Mouse (Mus musculus) heart, embryonic 14.5 days (tissue): ENCODE data around the gene Thrsp. TPM values are rescaled to one million over a fixed set of nuclear protein-coding genes. Genes with fewer than 3 reads are reported as not detected.

Experiments used
- ATAC-seq: fragments of 200-750 bp; cut with Nextera tagmentation; 2 replicates; pipeline ENCODE4 v1.8.0; 2017; ENCODE audit warnings: low read depth, moderate TSS enrichment; ENCODE audit not compliant: insufficient number of reproducible peaks, insufficient read depth, low FRiP score
- H3K27ac ChIP-seq, 2 experiments: fragments of 200-500 bp in 1 of 2; fragments of 300-500 bp in 1 of 2; sonication (generic) in 1 of 2; replicated peaks in 1 of 2; 2 replicates each; pipeline ENCODE4 v1.5.1; 2012 to 2014; ENCODE audit warnings: low read depth in 2 of 2, low read length in 2 of 2, control low read depth in 1 of 2, mild to moderate bottlenecking in 1 of 2, mixed read lengths in 1 of 2; ENCODE audit not compliant: control insufficient read depth in 1 of 2, insufficient read depth in 1 of 2
- H3K27me3 ChIP-seq: fragments of 300-500 bp; sonication (generic); 2 replicates; pipeline ENCODE4 v1.6.1; 2014; ENCODE audit warnings: mild to moderate bottlenecking, low read length, control low read depth; ENCODE audit not compliant: control insufficient read depth, insufficient read depth
- H3K36me3 ChIP-seq: fragments of 300-500 bp; sonication (generic); 2 replicates; pipeline ENCODE4 v1.6.1; 2014; ENCODE audit warnings: mild to moderate bottlenecking, control low read depth, low read length, mixed read lengths; ENCODE audit not compliant: control insufficient read depth, insufficient read depth
- H3K4me1 ChIP-seq, 2 experiments: fragments of 200-500 bp in 1 of 2; fragments of 300-500 bp in 1 of 2; sonication (generic) in 1 of 2; 2 replicates each; pipeline ENCODE4 v1.6.1; 2012 to 2014; ENCODE audit warnings: low read length in 2 of 2, control low read depth in 1 of 2, mixed read lengths in 1 of 2; ENCODE audit not compliant: control insufficient read depth in 2 of 2, insufficient read depth in 2 of 2
- H3K4me2 ChIP-seq: fragments of 300-500 bp; sonication (generic); 2 replicates; pipeline ENCODE4 v1.6.1; 2014; ENCODE audit warnings: mild to moderate bottlenecking, low read length
- H3K4me3 ChIP-seq, 2 experiments: fragments of 200-500 bp in 1 of 2; fragments of 300-500 bp in 1 of 2; sonication (generic) in 1 of 2; 2 replicates each; pipeline ENCODE4 v1.5.1; 2012 to 2014; ENCODE audit warnings: low read length in 2 of 2, mild to moderate bottlenecking in 2 of 2, control low read depth in 1 of 2, low read depth in 1 of 2, moderate library complexity in 1 of 2; ENCODE audit not compliant: control insufficient read depth in 1 of 2, insufficient read depth in 1 of 2
- H3K9ac ChIP-seq: fragments of 300-500 bp; sonication (generic); 2 replicates; pipeline ENCODE4 v1.6.1; 2014; ENCODE audit warnings: mild to moderate bottlenecking, low read length
- H3K9me3 ChIP-seq: fragments of 300-500 bp; sonication (generic); 2 replicates; pipeline ENCODE4 v1.6.1; 2016; ENCODE audit warnings: low read length, control low read depth; ENCODE audit not compliant: control insufficient read depth
- WGBS: fragments of 180-500 bp; shearing (Covaris S2); extraction: QIAGEN DNeasy Blood & Tissue Kit; methylation state at CpG from one replicate; pipeline ENCODE4 v1.1.7; 2014; 5-methylcytosine and 5-hydroxymethylcytosine counted together
- polyA plus RNA-seq: library from polyadenylated mRNA; unstranded; fragments of >200 nt; fragmentation: Nextera tagmentation; extraction: Ambion mirVana; gene quantifications from 2 replicates; pipeline ENCODE4 v1.2.1, GENCODE M21; 2014

The Thrsp gene
- polyA plus RNA-seq, 1 experiment from 2014 or later: 1.6 TPM

GRCm38 (mm10) chr7:97375101-97375500, 42.4 kb downstream of the Thrsp start:
- no peak for ATAC-seq
- no peak overlapping the region for H3K27ac ChIP-seq
- H3K9ac ChIP-seq: no peak overlapping the region
- no peak overlapping the region for H3K4me3 ChIP-seq
- H3K9me3 ChIP-seq: no peaks in the 10 kb centered on the region
- H3K36me3 ChIP-seq: peaks cover 64% of the 10 kb centered on the region
- peaks cover 5 to 13% of the 10 kb centered on the region in 2 experiments for H3K4me1 ChIP-seq
- H3K4me2 ChIP-seq: no peak overlapping the region
- WGBS: 94% methylated on average over 9 of the region's 9 CpGs
- no peaks in the 10 kb centered on the region for H3K27me3 ChIP-seq

- Histone ChIP-seq H3K27ac (no peak overlapping the region), H3K4me3 (no peak overlapping the region), H3K4me1 (peaks cover 2 to 3% of the 10 kb centered on the region in 2 experiments), H3K27me3 (no peaks in the 10 kb centered on the region), H3K4me2 (no peak overlapping the region), H3K36me3 (no peaks in the 10 kb centered on the region), H3K9ac (no peak overlapping the region), H3K9me3 (no peaks in the 10 kb centered on the region)
- WGBS: 74% methylated on average over 1 of the region's 1 CpGs
- ATAC-seq: no peak
Measured at GRCm38 (mm10) chr7:97365887-97366286, 51.6 kb downstream of the Thrsp start.

Other genes starting within 250 kb of the Thrsp start
- gene Usp35, start 85.7 kb downstream of the Thrsp start, polyA plus RNA-seq: 1.6 TPM in 2 replicates
- gene Kctd21, start 85.4 kb downstream of the Thrsp start, polyA plus RNA-seq: 4.8 and 5.2 TPM in 2 replicates
- 25.8 and 26.9 TPM in 2 replicates for gene Alg8, start 46.1 kb downstream of the Thrsp start, polyA plus RNA-seq
- 693 and 703 TPM in 2 replicates for gene Ndufc2, start 17.7 kb downstream of the Thrsp start, polyA plus RNA-seq
- 0.82 and 1.2 TPM in 2 replicates for gene Kctd14, start 33.6 kb upstream of the Thrsp start, polyA plus RNA-seq
- 34.0 and 36.3 TPM in 2 replicates for gene Ints4, start 63.2 kb upstream of the Thrsp start, polyA plus RNA-seq
- gene Aamdc, start 161.8 kb upstream of the Thrsp start, polyA plus RNA-seq: 50.8 and 58.3 TPM in 2 replicates
- 12.7 and 14.8 TPM in 2 replicates for gene Rsf1, start 162.2 kb upstream of the Thrsp start, polyA plus RNA-seq